Mouse (Mus musculus): ENCODE data around the gene Capzb.

Gene Capzb

GRCm38 (mm10) chr4:139209130-139209840 lies 16.6 kb downstream of the Capzb start:
- DNase-seq: no peak

- DNase-seq: no peak
These were observed 19.5 kb downstream of the Capzb start for GRCm38 (mm10) chr4:139211975-139212831.

- no peak for DNase-seq
These were observed 20.4 kb downstream of the Capzb start for GRCm38 (mm10) chr4:139213086-139213485.

- peak; percentile 72 for DNase-seq
These were observed 21.3 kb downstream of the Capzb start for GRCm38 (mm10) chr4:139213935-139214371.

GRCm38 (mm10) chr4:139216566-139216965 lies 23.9 kb downstream of the Capzb start:
- no peak for DNase-seq

GRCm38 (mm10) chr4:139218539-139218938 lies 25.8 kb downstream of the Capzb start:
- no peak for DNase-seq

GRCm38 (mm10) chr4:139219656-139220055 lies 27.0 kb downstream of the Capzb start:
- DNase-seq: no peak

GRCm38 (mm10) chr4:139220978-139221377 lies 28.3 kb downstream of the Capzb start:
- DNase-seq: peak; percentile 55

GRCm38 (mm10) chr4:139221837-139222236 lies 29.1 kb downstream of the Capzb start:
- DNase-seq: no peak

- DNase-seq: no peak
These were observed 32.4 kb downstream of the Capzb start for GRCm38 (mm10) chr4:139225115-139225514.

- DNase-seq: no peak
These were observed 33.2 kb downstream of the Capzb start for GRCm38 (mm10) chr4:139225944-139226343.

GRCm38 (mm10) chr4:139226504-139227216 lies 34.0 kb downstream of the Capzb start:
- no peak for DNase-seq

GRCm38 (mm10) chr4:139227923-139228322 lies 35.2 kb downstream of the Capzb start:
- DNase-seq: no peak

GRCm38 (mm10) chr4:139229271-139229670 lies 36.6 kb downstream of the Capzb start:
- no peak for DNase-seq

- DNase-seq: peak; percentile 51
These were observed 37.8 kb downstream of the Capzb start for GRCm38 (mm10) chr4:139230376-139231120.

- DNase-seq: no peak
These were observed 38.5 kb downstream of the Capzb start for GRCm38 (mm10) chr4:139231163-139231562.

- DNase-seq: peak; percentile 70
These were observed 39.9 kb downstream of the Capzb start for GRCm38 (mm10) chr4:139232479-139233145.

GRCm38 (mm10) chr4:139233146-139233495 lies 40.4 kb downstream of the Capzb start:
- peak; percentile 55 for DNase-seq

- DNase-seq: no peak
These were observed 41.1 kb downstream of the Capzb start for GRCm38 (mm10) chr4:139233755-139234254.

- no peak for DNase-seq
These were observed 41.6 kb downstream of the Capzb start for GRCm38 (mm10) chr4:139234261-139234660.

- no peak for DNase-seq
These were observed 42.9 kb downstream of the Capzb start for GRCm38 (mm10) chr4:139235556-139235955.

GRCm38 (mm10) chr4:139238612-139239011 lies 45.9 kb downstream of the Capzb start:
- no peak for DNase-seq
